Mouse (Mus musculus): ENCODE results near the gene Ptrh2. TPM values are rescaled to one million over a fixed set of nuclear protein-coding genes. Genes with fewer than 3 reads are reported as not detected.
"Not testable (repeated sequence)": the region's sequence is repeated elsewhere in the genome, so short reads cannot be mapped to it uniquely, and the experiment has no call there.

Ptrh2 gene
- polyA plus RNA-seq, 1 experiment from 2014 or later = 36.2 TPM

- not testable (repeated sequence) for H3K4me2 ChIP-seq (replicated peaks); ATAC-seq (ENCODE audit: low FRiP score, low read depth)
- 86% methylated on average over 1 of the region's 1 CpGs for WGBS
Observed at GRCm38 (mm10) chr11:86738308-86738707, 54.5 kb downstream of the Ptrh2 start.

GRCm38 (mm10) chr11:86738956-86739355 is 55.2 kb downstream of the Ptrh2 start:
- H3K4me1 ChIP-seq = no peaks in the 10 kb centered on the region; the same call in 1 of the 2 replicates
- H3K9ac ChIP-seq = no peak overlapping the region
- 76% methylated on average over 1 of the region's 1 CpGs for WGBS
- H3K27ac ChIP-seq = no peak overlapping the region
- H3K4me2 ChIP-seq (replicated peaks) = no peak overlapping the region
- H3K4me3 ChIP-seq = no peak overlapping the region
- no peaks in the 10 kb centered on the region for H3K27me3 ChIP-seq
- peaks cover 13% of the 10 kb centered on the region for H3K36me3 ChIP-seq
- ATAC-seq (ENCODE audit: low FRiP score, low read depth) = no peak
- no peaks in the 10 kb centered on the region for H3K9me3 ChIP-seq

More at GRCm38 (mm10) chr11:86738308-86738707, 54.5 kb downstream of the Ptrh2 start:
- H3K4me1 ChIP-seq, H3K4me3 ChIP-seq, H3K9ac ChIP-seq, H3K27ac ChIP-seq, H3K9me3 ChIP-seq, H3K27me3 ChIP-seq: not testable (repeated sequence)
- H3K36me3 ChIP-seq = peaks cover 16% of the 10 kb centered on the region

GRCm38 (mm10) chr11:86739470-86739869 is 55.7 kb downstream of the Ptrh2 start:
- no peak overlapping the region for H3K4me2 ChIP-seq (replicated peaks)
- H3K4me1 ChIP-seq = no peaks in the 10 kb centered on the region; the same call in 1 of the 2 replicates
- H3K4me3 ChIP-seq = no peak overlapping the region
- no peak for ATAC-seq (ENCODE audit: low FRiP score, low read depth)
- WGBS = 86% methylated on average over 2 of the region's 2 CpGs
- H3K27ac ChIP-seq = no peak overlapping the region
- peaks cover 9% of the 10 kb centered on the region for H3K36me3 ChIP-seq
- no peak overlapping the region for H3K9ac ChIP-seq
- H3K9me3 ChIP-seq = no peaks in the 10 kb centered on the region
- no peaks in the 10 kb centered on the region for H3K27me3 ChIP-seq

GRCm38 (mm10) chr11:86741505-86741904 is 57.7 kb downstream of the Ptrh2 start:
- no peak for ATAC-seq (ENCODE audit: low FRiP score, low read depth)
- Histone ChIP-seq H3K4me1 (peaks cover 10% of the 10 kb centered on the region), H3K9ac (no peak overlapping the region), H3K4me2 (replicated peaks) (no peak overlapping the region), H3K9me3 (no peaks in the 10 kb centered on the region), H3K36me3 (no peaks in the 10 kb centered on the region; the same call in 1 of the 2 replicates), H3K4me3 (no peak overlapping the region), H3K27ac (no peak overlapping the region), H3K27me3 (no peaks in the 10 kb centered on the region)
- WGBS = 95% methylated on average over 5 of the region's 5 CpGs

Other genes with a start within 250 kb of the Ptrh2 start
- 42.6 and 44.9 TPM in 2 replicates for gene Rnft1, start 199.3 kb upstream of the Ptrh2 start, polyA plus RNA-seq (2015; fragmentation: Nextera tagmentation; extraction: Ambion mirVana)
- 84.3 and 84.8 TPM in 2 replicates for gene Rps6kb1, start 139.2 kb upstream of the Ptrh2 start, polyA plus RNA-seq (2015; fragmentation: Nextera tagmentation; extraction: Ambion mirVana)
- 10.9 and 11.7 TPM in 2 replicates for gene Tubd1, start 139.0 kb upstream of the Ptrh2 start, polyA plus RNA-seq (2015; fragmentation: Nextera tagmentation; extraction: Ambion mirVana)
- gene Vmp1, start 149 bp upstream of the Ptrh2 start, polyA plus RNA-seq (2015; fragmentation: Nextera tagmentation; extraction: Ambion mirVana) = 85.4 and 96.3 TPM in 2 replicates
- 117 and 132 TPM in 2 replicates for gene Cltc, start 73.6 kb downstream of the Ptrh2 start, polyA plus RNA-seq (2015; fragmentation: Nextera tagmentation; extraction: Ambion mirVana)
- gene Dhx40, start 123.8 kb downstream of the Ptrh2 start, polyA plus RNA-seq (2015; fragmentation: Nextera tagmentation; extraction: Ambion mirVana) = 30.0 and 30.2 TPM in 2 replicates

Data from limb, embryonic 13.5 days (tissue).